Mouse (Mus musculus) right cerebral cortex, postnatal 4 days (tissue): ENCODE data around the gene Gm5431.
"Not testable (repeated sequence)": the region's sequence is repeated elsewhere in the genome, so short reads cannot be mapped to it uniquely, and the experiment has no call there.

Source experiments
- DNase-seq: peaks from one replicate; pipeline ENCODE4 v3.0.0-alpha.2; 2022

The Gm5431 gene

DNA sequence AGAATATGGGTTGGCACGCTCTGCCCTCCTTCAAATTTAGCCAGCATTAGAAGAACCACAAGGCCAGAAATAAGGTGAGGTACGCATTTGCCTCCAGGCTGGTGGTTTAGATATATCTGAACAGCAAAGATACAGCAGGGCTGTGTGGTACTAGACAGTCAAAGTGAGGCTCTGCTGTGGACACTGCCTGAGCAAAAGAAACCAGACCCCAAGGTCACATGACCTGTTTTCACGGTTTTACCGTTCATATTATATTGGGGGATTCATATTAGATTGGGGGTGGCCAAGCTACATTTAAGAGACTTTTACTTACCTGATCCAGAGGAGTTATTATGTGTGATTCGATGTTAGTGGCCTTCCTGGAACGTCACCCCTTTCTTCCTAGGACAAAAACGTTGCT is 31.2 kb downstream of the Gm5431 start:
- no peak for DNase-seq

DNA sequence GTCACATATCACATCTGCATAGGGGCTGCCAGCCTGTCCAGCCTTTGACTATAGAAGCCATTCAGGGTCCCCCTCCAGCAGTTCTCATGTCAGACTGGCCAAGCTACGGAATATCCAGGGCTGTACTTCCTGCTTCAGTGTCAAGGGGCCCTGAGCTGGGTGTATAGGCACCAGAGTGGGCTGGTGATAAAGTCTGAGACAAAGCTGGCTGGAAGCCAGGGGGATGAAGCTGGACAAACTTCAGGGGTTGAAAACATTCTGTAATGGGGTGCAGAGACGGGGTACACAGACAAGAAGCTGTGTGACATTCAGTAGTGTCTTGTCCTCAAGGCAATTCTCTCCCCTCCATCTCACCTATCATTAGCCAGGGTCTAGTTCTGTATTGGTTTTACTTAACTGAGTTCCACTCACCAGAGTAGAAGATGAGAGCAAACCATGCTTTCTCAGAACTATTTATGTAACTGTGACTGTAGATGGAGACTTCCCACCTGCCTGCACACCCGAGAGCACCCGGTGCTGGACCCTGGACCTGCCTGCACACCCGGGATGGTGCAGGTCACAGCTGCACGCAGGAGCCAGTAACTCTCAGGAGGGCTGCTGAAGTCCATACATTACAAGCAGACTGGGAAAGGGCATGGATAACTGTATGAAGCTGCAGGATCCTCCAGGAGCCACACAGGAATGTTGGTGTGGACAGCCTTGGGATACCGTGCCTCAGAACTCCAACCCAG is 32.5 kb downstream of the Gm5431 start:
- no peak for DNase-seq

DNA sequence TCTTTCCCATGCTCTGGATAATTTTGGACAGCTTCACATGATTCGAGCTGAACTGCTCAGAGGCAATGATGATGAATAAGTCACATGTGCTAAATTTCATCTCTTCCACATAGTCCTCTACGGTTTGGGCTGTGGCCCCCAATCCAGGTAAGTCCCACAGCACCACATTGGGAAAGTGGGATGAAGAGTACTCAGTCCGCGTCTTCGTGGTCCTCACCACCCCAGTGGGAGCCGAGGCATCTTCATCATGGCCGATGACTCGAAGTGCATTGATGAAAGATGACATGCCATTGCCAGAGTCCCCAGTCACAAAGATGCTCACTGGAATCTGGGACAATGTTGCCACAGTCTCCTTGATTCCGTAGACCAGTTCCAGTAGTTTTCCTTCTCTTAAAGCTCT is 35.5 kb downstream of the Gm5431 start:
- DNase-seq = no peak

DNA sequence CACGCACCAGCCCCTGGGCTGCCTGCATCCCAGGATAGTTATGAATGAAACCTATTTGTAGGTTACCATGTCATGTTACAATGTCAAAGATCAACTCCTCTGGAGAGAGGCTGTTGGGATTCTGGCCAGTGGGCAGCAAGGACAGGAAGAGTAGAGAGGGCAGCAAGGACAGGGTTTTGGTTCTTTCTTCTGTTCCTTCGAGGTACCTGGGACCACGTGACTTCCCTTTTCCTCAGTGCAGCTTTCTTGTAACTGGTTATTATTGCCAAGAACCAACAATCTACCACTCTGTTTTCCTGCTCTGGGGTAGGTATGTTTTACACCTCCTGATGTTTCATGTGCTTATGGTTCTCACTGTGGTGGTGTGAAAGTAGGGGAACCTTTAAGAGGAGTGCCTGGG is 38.2 kb downstream of the Gm5431 start:
- DNase-seq = no peak

DNA sequence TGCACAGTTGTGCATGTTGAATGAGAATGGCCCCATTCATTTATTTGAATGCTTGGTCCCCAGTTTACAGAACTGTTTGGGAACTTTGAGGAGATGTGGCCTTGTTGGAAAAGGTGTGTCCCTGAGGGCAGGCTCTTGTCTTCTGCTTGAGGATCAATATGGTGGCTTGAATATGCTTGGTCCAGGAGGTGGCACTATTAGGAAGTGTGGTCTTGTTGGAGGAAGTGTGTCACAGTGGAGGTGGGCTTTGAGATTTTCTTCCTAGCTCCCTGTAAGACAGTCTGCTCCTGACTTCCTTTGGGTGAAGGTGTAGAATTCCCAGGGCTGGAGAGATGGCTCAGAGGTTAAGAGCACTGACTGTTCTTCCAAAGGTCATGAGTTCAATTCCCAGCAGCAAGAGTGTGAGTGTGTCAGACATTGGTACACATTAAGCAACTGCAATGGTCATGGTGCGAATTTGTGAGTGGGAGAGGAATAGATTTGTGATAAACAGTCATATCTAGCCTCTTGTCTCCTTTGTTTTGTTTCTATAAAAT is 39.2 kb downstream of the Gm5431 start:
- DNase-seq = no peak

DNA sequence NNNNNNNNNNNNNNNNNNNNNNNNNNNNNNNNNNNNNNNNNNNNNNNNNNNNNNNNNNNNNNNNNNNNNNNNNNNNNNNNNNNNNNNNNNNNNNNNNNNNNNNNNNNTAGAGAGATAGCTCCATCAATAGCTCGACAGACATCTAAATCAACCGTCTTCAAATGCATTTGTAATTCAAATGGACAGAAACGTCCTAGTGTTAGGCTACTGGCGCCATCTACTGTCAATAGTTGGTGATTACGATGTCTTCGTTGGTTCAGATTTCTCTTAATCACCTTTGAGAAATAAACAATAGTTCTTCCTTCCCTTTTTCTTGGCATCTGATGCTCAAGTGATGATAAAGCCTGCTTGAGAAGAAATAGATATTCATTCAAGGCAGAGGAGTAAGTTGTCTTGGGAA is 43.0 kb downstream of the Gm5431 start:
- peak; percentile 43 for DNase-seq

DNA sequence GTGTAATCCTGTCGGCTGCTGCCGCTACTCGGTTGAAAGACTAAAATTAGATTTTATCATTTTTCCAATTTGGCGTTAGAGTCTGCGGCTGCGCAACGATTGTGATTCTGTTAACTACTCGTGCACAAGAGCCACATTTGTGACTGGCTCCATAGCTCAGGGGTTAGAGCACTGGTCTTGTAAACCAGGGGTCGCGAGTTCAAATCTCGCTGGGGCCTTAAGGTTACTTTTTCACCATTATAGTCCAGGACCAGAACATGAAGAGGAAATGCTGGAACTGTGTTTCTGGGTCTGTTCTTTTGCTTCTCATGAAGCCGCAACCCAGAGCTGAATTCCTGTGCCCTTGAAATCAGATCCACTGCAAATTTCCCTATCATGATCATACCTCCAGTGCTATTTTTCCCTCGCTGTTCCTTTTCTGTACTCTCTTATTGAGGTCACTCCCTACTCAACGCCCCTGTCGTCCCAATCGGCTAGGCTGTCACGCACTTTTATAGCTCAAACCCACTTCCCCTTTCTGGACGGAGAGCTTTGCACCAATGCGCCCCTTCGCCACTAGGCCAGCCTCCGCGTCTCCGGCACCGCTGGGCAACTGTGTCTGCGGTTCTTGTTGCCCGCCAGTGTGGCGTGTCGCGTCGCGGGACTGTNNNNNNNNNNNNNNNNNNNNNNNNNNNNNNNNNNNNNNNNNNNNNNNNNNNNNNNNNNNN is 48.4 kb downstream of the Gm5431 start:
- peak; percentile 81 for DNase-seq

DNA sequence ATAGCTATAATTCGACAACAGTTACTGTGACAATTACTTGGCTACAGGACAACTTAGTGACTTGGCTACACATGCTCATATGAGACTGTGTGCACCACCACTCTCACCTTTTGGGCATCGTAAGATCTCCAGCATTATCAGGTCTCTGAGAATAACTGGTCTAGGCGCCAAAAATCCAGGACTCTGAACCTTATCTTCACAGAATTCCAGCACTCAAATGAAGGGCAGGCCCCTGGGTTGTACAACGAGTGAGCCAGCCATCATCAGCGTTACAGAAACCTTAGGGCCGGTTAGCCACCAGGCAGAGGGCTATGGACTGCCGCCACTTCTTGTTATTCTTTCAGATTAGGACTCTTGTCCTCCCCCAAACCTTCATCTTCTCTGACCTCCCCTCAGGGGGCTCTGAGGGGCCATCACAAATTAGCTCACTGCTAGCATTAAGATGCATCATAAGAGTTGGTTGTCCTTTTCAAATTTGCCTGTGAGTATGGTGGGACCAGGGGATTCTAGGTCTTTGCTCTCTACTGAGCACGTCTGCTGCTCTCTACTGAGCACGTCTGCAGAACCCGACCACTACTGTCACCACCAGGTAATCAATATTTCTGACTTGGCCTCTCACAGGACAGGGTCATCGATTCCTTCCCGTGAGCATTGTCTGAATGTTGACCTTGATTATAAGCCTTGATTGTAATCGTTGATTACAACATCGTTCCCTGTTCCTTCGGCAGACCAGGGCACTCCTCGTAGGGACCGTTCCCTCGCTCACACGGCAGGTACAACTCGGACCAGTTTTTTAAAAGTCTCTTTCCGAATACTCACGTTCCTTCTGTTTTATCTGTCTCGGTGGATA is 49.2 kb downstream of the Gm5431 start:
- DNase-seq = no peak

DNA sequence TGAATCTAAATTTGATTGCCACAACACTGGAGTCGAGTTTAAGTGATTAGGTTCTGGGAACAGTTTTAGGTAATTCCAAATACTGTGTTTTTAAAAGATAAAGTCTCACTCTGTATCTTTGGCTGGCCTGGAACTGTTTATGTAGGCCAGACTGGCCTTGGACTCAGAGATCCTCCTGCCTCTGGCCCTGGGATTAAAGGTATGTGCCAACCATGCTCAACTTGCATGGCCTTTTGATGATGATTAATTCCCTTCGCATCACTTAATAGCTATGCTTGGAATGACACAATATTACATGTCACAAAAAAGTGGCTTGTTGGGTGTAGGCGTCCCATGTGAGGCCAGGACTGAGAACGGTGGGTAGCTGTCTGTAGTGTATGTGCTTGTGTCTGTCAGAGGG is 49.8 kb downstream of the Gm5431 start:
- no peak for DNase-seq

DNA sequence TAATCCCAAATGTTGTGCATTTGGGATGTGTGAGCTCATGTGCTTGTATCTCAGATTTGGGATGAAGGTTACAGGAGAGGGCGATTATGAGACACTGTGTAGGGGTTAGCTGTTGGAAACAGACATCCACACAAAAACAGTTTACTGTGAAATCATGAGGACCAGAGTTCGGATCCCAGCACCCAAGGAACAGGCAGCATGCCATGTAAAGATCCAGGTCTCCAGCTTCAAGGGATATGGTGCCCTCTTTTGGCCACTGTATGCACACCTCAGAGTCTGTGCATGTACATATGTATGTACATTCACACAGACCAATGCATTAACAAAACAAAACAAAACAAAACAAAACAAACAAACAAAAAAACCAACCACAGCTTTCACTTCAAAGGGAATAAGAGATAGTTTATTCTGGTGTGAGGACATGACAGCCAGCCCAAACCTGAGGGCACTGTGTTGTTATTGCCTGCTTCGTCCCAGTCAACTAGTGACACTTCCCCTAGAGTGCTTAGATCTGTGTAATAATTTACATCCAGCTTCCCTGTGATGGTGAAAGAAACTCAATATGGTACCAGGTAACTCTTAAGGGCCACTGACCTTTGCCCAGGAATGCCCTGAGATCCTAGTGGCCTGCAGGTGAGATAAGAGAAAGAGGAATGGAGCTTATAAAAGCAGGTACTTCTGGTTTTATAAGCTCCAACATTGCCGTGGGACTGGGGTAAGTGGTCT is 50.6 kb downstream of the Gm5431 start:
- DNase-seq = no peak

DNA sequence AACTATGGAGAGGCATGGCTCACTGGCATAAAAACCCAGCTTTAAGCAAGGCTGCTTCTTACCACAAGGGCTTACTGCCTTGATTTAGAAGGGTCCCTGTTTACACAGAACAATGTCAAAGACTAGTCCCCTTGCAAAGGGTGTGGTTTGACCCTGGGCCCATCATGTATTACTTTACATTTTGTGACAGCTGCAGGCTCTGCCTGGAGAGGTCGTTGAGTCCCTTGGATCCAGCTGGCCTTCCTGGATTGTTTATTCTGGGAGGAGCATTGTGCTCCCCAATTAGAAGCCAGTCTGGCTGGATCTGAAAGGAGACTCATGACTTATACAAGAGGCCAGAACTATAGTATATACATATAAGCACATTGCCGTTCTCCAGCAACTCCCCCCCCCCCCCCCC is 51.8 kb downstream of the Gm5431 start:
- DNase-seq = no peak

DNA sequence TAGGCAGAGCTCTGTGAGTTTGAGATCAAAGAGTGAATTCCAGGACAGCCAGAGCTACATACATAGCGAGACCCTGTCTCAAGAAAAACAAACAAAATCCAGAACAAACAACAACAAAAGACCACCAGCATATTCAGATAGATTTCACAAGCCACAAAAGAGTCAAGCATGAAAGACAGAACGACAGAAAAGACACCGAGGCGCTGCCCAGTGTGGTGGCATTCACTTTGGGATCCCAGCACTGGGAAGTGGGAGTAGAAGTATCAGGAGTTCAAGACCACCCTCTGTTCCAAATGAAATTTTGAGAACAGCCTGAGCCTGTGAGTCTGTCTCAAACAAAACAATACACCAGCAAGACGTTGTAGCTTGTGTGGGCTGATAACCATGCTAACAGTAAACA is 55.1 kb downstream of the Gm5431 start:
- DNase-seq = no peak

DNA sequence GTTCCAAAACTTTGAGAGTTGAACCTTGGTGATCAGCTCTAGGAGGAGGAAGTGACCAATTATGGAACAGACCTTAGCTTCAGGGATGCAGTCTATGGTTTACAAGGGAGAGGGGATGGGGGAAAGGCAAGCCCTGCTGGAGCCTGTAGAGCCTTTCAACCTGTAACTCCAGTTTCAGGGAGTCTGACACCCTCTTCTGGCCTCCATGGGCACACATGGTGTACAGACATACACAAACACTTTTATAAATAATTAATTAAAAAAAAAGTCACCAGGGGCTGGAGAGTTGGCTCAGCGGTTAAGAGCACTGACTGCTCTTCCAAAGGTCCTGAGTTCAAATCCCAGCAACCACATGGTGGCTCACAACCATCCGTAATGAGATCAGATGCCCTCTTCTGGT is 55.7 kb downstream of the Gm5431 start:
- DNase-seq = not testable (repeated sequence)

DNA sequence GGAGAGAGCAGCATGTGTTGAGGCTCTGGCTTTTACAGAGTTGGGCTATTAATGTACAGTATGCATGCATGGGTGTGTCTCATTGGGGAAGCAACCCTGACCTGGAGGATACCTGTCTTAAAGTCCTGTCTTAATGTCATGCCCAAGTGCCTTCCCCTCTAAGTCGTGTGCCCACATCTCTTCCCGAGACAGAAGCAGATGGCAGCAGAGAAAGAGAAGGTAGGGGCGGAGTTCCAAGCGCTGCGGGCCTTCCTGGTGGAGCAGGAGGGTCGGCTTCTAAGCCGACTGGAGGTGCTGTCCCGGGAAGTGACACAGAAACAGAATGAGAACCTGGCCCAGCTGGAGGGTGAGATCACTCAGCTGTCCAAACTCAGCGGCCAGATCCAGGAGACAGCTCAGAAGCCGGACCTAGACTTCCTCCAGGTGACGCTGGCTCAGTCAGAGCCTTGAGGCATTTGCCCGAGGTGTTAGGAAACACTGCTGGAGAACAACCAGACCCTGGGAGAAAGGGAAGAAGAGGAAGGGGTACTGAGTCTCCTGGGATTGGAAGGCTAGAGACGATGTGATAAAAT is 56.7 kb downstream of the Gm5431 start:
- no peak for DNase-seq

DNA sequence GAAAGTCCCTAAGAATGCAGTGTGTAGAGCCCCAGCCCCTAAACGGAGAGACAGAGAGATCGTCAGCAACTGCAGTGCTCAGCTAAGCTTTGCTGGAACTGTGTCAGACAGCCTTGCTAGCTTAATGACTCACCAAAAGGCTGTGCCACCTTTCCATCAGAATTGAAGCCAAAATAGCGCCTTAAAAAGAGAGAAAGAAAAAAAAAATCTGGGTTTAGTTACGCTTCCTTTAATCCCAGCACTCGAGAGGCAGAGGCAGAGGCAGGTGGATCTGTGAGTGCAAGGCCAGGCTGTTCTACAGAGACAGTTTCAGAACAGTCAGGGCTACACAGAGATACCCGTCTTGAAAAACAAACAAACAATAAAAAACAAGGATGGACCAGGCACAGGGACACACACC is 57.7 kb downstream of the Gm5431 start:
- no peak for DNase-seq

DNA sequence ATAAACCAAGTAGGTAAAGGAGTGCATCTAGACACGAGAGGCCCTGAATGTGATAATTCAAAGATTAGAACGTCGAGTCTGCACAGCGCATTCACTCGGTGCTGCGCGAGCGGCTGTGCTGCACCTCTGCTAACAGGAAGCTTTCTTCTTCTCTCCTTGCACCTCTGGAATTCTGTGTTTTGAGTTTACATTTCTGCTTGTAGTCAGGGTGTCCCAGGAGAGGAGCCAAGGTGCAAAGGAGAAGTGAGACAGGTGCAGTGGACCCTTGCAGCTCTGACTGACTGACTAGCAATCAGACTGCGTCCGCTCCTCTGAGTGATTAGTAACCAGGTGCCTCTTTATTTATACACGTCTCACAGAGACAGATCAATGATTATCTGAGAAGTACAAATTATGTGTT is 58.8 kb downstream of the Gm5431 start:
- DNase-seq = no peak

DNA sequence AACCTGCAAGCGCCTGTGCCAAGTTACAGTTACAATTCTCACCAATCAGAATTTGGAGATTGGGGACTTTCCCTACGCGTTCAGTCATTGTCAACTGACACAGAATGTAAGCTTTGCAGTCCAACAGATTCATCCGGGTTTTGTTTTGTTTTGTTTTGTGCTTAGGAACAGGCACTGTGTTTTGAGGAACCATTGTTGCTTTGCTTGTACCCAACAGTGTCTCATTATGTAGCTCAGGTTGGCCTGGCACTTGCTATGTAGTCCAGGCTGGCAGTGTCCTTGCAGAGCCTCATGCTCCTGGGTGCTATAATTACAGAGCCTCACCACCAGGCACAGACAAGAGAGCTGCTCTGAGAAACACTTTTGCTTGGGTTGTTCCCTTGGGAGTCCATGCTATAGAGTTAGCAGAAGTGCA is 59.6 kb downstream of the Gm5431 start:
- no peak for DNase-seq

DNA sequence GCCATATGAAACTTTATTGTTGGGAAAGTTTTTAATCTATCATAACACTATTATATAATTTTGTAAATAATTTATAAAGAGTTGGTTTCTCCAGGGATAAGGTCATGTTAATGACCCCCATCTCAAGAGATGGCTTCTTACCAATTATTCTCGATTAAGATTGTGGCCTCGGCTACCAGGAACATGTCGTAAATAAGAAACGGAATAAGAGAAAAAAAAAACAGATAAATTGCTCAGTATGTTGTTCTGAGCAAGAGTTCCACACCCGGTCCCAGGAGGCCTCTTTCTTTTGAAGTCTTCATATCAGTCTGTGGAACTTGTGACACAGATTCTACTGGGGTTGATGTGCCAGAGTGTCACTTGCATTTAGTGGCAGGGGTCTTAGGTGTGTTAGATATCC is 60.8 kb downstream of the Gm5431 start:
- no peak for DNase-seq

DNA sequence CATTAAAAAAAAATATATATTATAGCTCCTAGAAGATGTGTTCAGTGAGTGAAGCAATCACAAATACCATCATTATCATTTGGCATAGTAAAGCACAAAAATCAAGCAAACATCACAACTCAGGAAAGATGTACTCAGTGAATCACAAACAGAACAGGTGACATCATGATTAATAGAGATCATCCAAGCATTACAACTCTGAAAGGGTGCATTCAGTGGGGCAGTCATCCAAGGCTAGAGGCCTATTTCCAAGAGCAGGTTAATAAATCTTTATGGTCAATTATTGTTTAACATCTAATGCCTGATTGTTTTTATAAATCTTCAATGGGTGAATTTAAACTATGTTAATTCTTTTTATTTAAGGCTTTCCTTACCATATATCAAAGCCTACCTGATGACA is 61.2 kb downstream of the Gm5431 start:
- no peak for DNase-seq

DNA sequence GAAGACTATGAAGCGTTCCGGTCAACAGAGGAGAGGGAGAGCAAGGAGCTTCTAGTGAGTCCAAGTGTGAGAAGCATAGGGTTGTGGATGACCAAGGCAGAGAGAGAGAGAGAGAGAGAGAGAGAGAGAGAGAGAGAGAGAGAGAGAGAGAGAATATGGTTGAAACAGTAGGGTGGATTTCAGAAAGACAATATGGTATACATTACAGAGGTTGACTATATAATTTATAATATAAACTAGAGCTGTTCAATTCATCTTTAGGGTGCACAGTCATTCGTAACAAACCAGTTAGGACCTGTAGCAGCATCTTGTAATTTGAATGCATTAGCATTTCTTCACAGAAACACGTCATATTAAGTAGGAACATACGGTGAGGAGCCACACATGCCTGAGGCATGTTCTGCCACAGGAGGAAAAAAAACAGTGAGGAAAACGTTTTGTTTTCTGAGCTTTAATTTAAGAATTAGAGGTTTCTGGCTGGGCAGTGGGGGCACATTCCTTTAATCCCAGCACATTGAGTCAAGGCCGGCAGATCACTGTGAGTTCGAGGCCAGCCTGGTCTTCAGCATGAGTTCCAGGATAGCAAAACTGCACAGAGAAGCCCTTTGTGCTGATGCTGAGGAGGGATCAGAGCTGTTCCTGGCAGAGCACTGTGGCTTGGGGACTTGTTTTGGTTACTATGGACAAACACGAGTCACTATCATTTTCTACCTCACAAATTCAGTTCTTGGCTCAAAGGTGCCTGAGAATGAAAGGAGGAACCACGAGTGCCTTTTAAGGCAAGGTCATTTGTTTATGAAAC is 62.9 kb downstream of the Gm5431 start:
- no peak for DNase-seq

DNA sequence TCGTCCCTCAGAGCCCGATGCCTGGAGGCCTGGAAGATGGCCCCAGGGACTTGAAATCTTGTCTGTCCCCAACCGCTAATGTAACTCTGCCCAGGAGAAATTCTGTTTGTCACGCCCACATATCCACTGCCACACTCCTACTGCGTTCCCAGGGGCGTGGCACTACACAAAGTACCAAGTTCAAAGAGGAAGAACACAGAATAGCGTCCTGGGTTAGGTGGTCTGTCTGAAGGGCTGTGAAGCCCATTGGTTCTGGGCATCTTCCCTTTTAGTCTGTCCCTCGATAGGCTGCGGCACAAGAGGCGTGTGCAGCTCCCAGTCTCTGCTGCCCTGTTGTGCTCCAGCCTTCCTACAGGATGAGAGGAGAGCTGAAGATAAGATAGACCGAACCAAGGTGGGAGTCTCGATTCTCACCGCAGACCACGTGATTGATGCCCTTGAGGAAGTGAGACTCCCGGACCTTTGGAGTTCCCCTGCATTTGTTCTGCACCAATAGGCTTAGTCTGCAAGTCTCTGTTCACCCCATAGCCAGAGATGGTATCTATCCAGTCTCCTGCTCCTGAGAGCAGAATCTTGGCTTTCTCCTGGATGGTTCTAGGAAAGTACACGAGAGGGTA is 63.7 kb downstream of the Gm5431 start:
- no peak for DNase-seq
